Comparison of ENCODE assay signal across 21 mouse cellular contexts in genomic region chr10:86057712-86058111, GRCm38 (mm10). TPM values are rescaled to one million over a fixed set of nuclear protein-coding genes. Genes with fewer than 3 reads are reported as not detected.
DNase-seq lines count a peak whose midpoint lies in the region; ATAC-seq and TF ChIP-seq lines count a peak whose summit lies in the region.
"Had no signal": no experiment of that assay in that cellular context is flagged by ENCODE, and none has a peak within 500 bp of the region (broad histone marks: within the 10 kb centered on the region; RNA-seq: fewer than 3 reads in every experiment).

No protein-coding gene starts in this region.

- TF ChIP-seq CTCF in kidney, adult 2 months (conservative IDR thresholded peaks at IDR 0.05; ENCODE audit: insufficient read depth, insufficient read length, low read depth, low read length) = no peak

- H3K4me3 ChIP-seq in kidney, adult 2 months (ENCODE audit: insufficient read depth, low read depth, low read length) = peak overlapping the region; percentile 51; the same call in 1 of the 2 replicates
- no peak overlapping the region for H3K4me3 ChIP-seq in kidney, embryonic 15.5 days (replicated peaks)
- H3K4me3 ChIP-seq: embryonic facial prominence, embryonic 12.5 days; forebrain, embryonic 15.5 days; heart, embryonic 10.5 days; hindbrain, embryonic 13.5 days had no signal

- no peaks in the 10 kb centered on the region for H3K27me3 ChIP-seq in kidney, adult 2 months (replicated peaks; ENCODE audit: control insufficient read depth, insufficient read depth, low read length)
- H3K27me3 ChIP-seq in kidney, embryonic 15.5 days = no peaks in the 10 kb centered on the region
- H3K27me3 ChIP-seq: embryonic facial prominence, embryonic 12.5 days; forebrain, embryonic 15.5 days; hindbrain, embryonic 13.5 days had no signal

- H3K4me2 ChIP-seq in kidney, embryonic 15.5 days = no peak overlapping the region
- H3K4me2 ChIP-seq: embryonic facial prominence, embryonic 12.5 days; forebrain, embryonic 15.5 days; hindbrain, embryonic 13.5 days had no signal

- DNase-seq in kidney, adult 2 months = peak; percentile 94
- no peak for DNase-seq in kidney, postnatal 10 days
- DNase-seq in kidney, postnatal 14 days = peak; percentile 63
- DNase-seq in yolk sac, embryonic 10.5 days (ENCODE audit: low spot score) = peak; percentile 27
- DNase-seq in frontal cortex, adult 2 months (ENCODE audit: extremely low spot score in 1 of 2, low spot score in 1 of 2) = no peak
- no peak for DNase-seq in spleen, postnatal 36 days (ENCODE audit: low spot score in 2 of 2)
- DNase-seq: adrenal gland, adult 2 months; adrenal gland, postnatal 36 days; cerebellum, adult 8-10 months; cerebellum, postnatal 14 days; gastrocnemius, postnatal 10 days; heart, adult 18-20 months; heart, postnatal 10 days; heart, postnatal 4 days had no signal

- 56% methylated on average over 2 of the region's 2 CpGs for WGBS in kidney, adult 2 months
- 73% methylated on average over 2 of the region's 2 CpGs for WGBS in kidney, embryonic 15.5 days

- peak overlapping the region; percentile 99 for H3K27ac ChIP-seq in kidney, adult 2 months (ENCODE audit: insufficient read depth, low read depth, low read length)
- H3K27ac ChIP-seq in kidney, embryonic 15.5 days = peak overlapping the region; percentile 51; the same call in 1 of the 2 replicates
- H3K27ac ChIP-seq: embryonic facial prominence, embryonic 12.5 days; forebrain, embryonic 15.5 days; heart, embryonic 10.5 days; hindbrain, embryonic 13.5 days had no signal

- H3K36me3 ChIP-seq in kidney, adult 2 months (ENCODE audit: control insufficient read depth, insufficient read depth, low read length) = no peaks in the 10 kb centered on the region
- H3K36me3 ChIP-seq in kidney, embryonic 15.5 days = peaks cover 11% of the 10 kb centered on the region; the same call in 1 of the 2 replicates
- H3K36me3 ChIP-seq: embryonic facial prominence, embryonic 12.5 days had no signal

- no peak overlapping the region for H3K9ac ChIP-seq in kidney, embryonic 15.5 days
- H3K9ac ChIP-seq: embryonic facial prominence, embryonic 12.5 days; forebrain, embryonic 15.5 days; hindbrain, embryonic 13.5 days had no signal

- peaks cover 16% of the 10 kb centered on the region for H3K4me1 ChIP-seq in kidney, adult 2 months (ENCODE audit: control insufficient read depth, insufficient read depth, low read length)
- H3K4me1 ChIP-seq in kidney, embryonic 15.5 days = 0 out of 2 replicates have a peak, but pooled peaks cover 3% of the 10 kb centered on the region
- H3K4me1 ChIP-seq: forebrain, embryonic 15.5 days; hindbrain, embryonic 13.5 days had no signal

- TF ChIP-seq POLR2A in kidney, adult 2 months (IDR thresholded peaks at IDR 0.05; ENCODE audit: low read depth, low read length) = no peak

- H3K9me3 ChIP-seq in kidney, embryonic 15.5 days (replicated peaks) = 0 out of 2 replicates have a peak, but pooled peaks cover 4% of the 10 kb centered on the region
- H3K9me3 ChIP-seq: forebrain, embryonic 15.5 days had no signal

- no peak for ATAC-seq in kidney, embryonic 15.5 days (replicated peaks; ENCODE audit: low FRiP score)
- ATAC-seq: forebrain, embryonic 15.5 days had no signal

RNA-seq across cellular contexts. Expression of gene Fbxo7, which starts 35.9 kb away (rescaled TPM):
- 81.5 and 81.6 TPM in 2 replicates for polyA plus RNA-seq in kidney, adult 2 months (2012; rRNA removed)
- polyA plus RNA-seq in kidney, embryonic 15.5 days (2015; fragmentation: Nextera tagmentation; extraction: Ambion mirVana) = 36.0 and 36.7 TPM in 2 replicates
- 33.9 and 34.7 TPM in 2 replicates for polyA plus RNA-seq in frontal cortex, adult 2 months (2012; rRNA removed)

RNA-seq across cellular contexts. Expression of gene Bpifc, which starts 46.0 kb away (rescaled TPM):
- polyA plus RNA-seq in kidney, adult 2 months (2012; rRNA removed) = 0.08 and 0.11 TPM in 2 replicates
- polyA plus RNA-seq in kidney, embryonic 15.5 days (2015; fragmentation: Nextera tagmentation; extraction: Ambion mirVana) = 0.35 and 0.38 TPM in 2 replicates
- polyA plus RNA-seq in frontal cortex, adult 2 months (2012; rRNA removed) = 0.12 and 0.13 TPM in 2 replicates
- polyA plus RNA-seq: embryonic facial prominence, embryonic 12.5 days; forebrain, embryonic 11.5 days; forebrain, embryonic 15.5 days; heart, embryonic 14.5 days; hindbrain, embryonic 13.5 days had no signal

Comparison
In these comparisons a context has a peak if more than half of its experiments do, and no peak if none do; other contexts are left out.
1. DNase-seq: peak in kidney, adult 2 months (single experiment), kidney, postnatal 14 days (single experiment) and yolk sac, embryonic 10.5 days (single experiment); none in kidney, postnatal 10 days (single experiment), frontal cortex, adult 2 months (0 of 2) and spleen, postnatal 36 days (0 of 2).